In genomic region chr12:84616977-84617630, GRCm38 (mm10) we compare ENCODE assay signal across 7 mouse cellular contexts. TPM values are rescaled to one million over a fixed set of nuclear protein-coding genes. Genes with fewer than 3 reads are reported as not detected.
DNase-seq lines count a peak whose midpoint lies in the region; ATAC-seq and TF ChIP-seq lines count a peak whose summit lies in the region.

Abcd4 (minus strand) TSS chr12:84617413.

- intact Hi-C loops in left cerebral cortex, postnatal 4 days (cut with DNase I), result no loop called here

- peak within 1 kb of the TSS; percentile 73 for H3K4me2 ChIP-seq in intestine, postnatal 0 days (replicated peaks; ENCODE audit: low read depth)
- peak within 1 kb of the TSS; percentile 53 for H3K4me2 ChIP-seq in midbrain, embryonic 12.5 days (replicated peaks)

- peaks cover 11% of the 10 kb centered on the region for H3K36me3 ChIP-seq in embryonic facial prominence, embryonic 10.5 days (replicated peaks)
- no peaks in the 10 kb centered on the region; the same call in 1 of the 2 replicates for H3K36me3 ChIP-seq in intestine, postnatal 0 days (ENCODE audit: control insufficient read depth, insufficient read depth)
- H3K36me3 ChIP-seq in midbrain, embryonic 12.5 days, result no peaks in the 10 kb centered on the region
- peaks cover 1% of the 10 kb centered on the region; the same call in 1 of the 2 replicates for H3K36me3 ChIP-seq in small intestine, adult 2 months (ENCODE audit: control insufficient read depth, insufficient read depth, low read length)

- under 1% methylated on average over 34 of the region's 34 CpGs for WGBS in embryonic facial prominence, embryonic 10.5 days
- WGBS in intestine, postnatal 0 days, result 0% methylated on average over 34 of the region's 34 CpGs
- under 1% methylated on average over 34 of the region's 34 CpGs for WGBS in midbrain, embryonic 12.5 days
- under 1% methylated on average over 34 of the region's 34 CpGs for WGBS in small intestine, adult 2 months

- peak; percentile 90 for ATAC-seq in intestine, postnatal 0 days
- ATAC-seq in midbrain, embryonic 12.5 days (ENCODE audit: low FRiP score, low read depth), result peak; percentile 98

- TF ChIP-seq POLR2A in small intestine, adult 2 months (IDR thresholded peaks at IDR 0.05; ENCODE audit: low read depth, low read length), result peak; percentile 90

- peaks cover 3% of the 10 kb centered on the region; the same call in 1 of the 2 replicates for H3K27me3 ChIP-seq in embryonic facial prominence, embryonic 10.5 days (replicated peaks; ENCODE audit: low read depth, poor library complexity, severe bottlenecking)
- no peaks in the 10 kb centered on the region for H3K27me3 ChIP-seq in intestine, postnatal 0 days (replicated peaks; ENCODE audit: control insufficient read depth, insufficient read depth, low read length)
- H3K27me3 ChIP-seq in midbrain, embryonic 12.5 days, result 0 out of 2 replicates have a peak, but pooled peaks cover 3% of the 10 kb centered on the region
- H3K27me3 ChIP-seq in small intestine, adult 2 months (ENCODE audit: control insufficient read depth, insufficient read depth, low read length), result no peaks in the 10 kb centered on the region

- peak within 1 kb of the TSS; percentile 80 for H3K4me3 ChIP-seq in embryonic facial prominence, embryonic 10.5 days
- H3K4me3 ChIP-seq in intestine, postnatal 0 days (ENCODE audit: low read depth, low read length), result peak within 1 kb of the TSS; percentile 71
- peak within 1 kb of the TSS; percentile 56 for H3K4me3 ChIP-seq in midbrain, embryonic 12.5 days
- H3K4me3 ChIP-seq in small intestine, adult 2 months (ENCODE audit: low read depth, low read length), result peak within 1 kb of the TSS; percentile 68

- peak; percentile 70 for TF ChIP-seq CTCF in intestine, postnatal 0 days (IDR thresholded peaks at IDR 0.05; ENCODE audit: low read depth)
- peak; percentile 52 for TF ChIP-seq CTCF in small intestine, adult 2 months (IDR thresholded peaks at IDR 0.05; ENCODE audit: extremely low read depth, insufficient read length, insufficient replicate concordance, low read depth, low read length)

- peak within 1 kb of the TSS; percentile 90 for H3K27ac ChIP-seq in embryonic facial prominence, embryonic 10.5 days (replicated peaks)
- H3K27ac ChIP-seq in intestine, postnatal 0 days (ENCODE audit: low read depth, low read length), result 0 out of 2 replicates have a peak within 1 kb of the TSS, but pooled peaks have one; percentile 5
- 0 out of 2 replicates have a peak within 1 kb of the TSS, but pooled peaks have one; percentile 7 for H3K27ac ChIP-seq in midbrain, embryonic 12.5 days (replicated peaks)
- peak within 1 kb of the TSS; percentile 0; the same call in 1 of the 2 replicates for H3K27ac ChIP-seq in small intestine, adult 2 months (ENCODE audit: insufficient read depth, low read depth, low read length)

- peak; percentile 95 for DNase-seq in adrenal gland, postnatal 10 days
- DNase-seq in embryonic facial prominence, embryonic 10.5 days (ENCODE audit: low spot score), result peak; percentile 94
- DNase-seq in gonadal fat pad, adult 2 months (ENCODE audit: low read depth), result no peak
- peak; percentile 94 for DNase-seq in left cerebral cortex, postnatal 4 days

- H3K9ac ChIP-seq in intestine, postnatal 0 days (ENCODE audit: low read depth, low read length), result peak within 1 kb of the TSS; percentile 72
- H3K9ac ChIP-seq in midbrain, embryonic 12.5 days (replicated peaks), result peak within 1 kb of the TSS; percentile 67

- peaks cover 20% of the 10 kb centered on the region for H3K4me1 ChIP-seq in embryonic facial prominence, embryonic 10.5 days
- H3K4me1 ChIP-seq in intestine, postnatal 0 days (replicated peaks; ENCODE audit: control insufficient read depth, insufficient read depth, low read length), result peaks cover 12% of the 10 kb centered on the region
- H3K4me1 ChIP-seq in midbrain, embryonic 12.5 days, result 0 out of 2 replicates have a peak, but pooled peaks cover 8% of the 10 kb centered on the region
- H3K4me1 ChIP-seq in small intestine, adult 2 months (ENCODE audit: control insufficient read depth, insufficient read depth, insufficient read length, low read length), result peaks cover 12% of the 10 kb centered on the region; the same call in 1 of the 2 replicates

- no peaks in the 10 kb centered on the region for H3K9me3 ChIP-seq in embryonic facial prominence, embryonic 10.5 days
- no peaks in the 10 kb centered on the region for H3K9me3 ChIP-seq in intestine, postnatal 0 days (ENCODE audit: control insufficient read depth)
- no peaks in the 10 kb centered on the region for H3K9me3 ChIP-seq in midbrain, embryonic 12.5 days

RNA-seq across cellular contexts. Expression of gene Abcd4, which starts in this region (rescaled TPM):
- 10 to 100 TPM in 1 of 2 experiments, 1 to 10 TPM in 1; 10.0 to 14.6 TPM for total RNA-seq in adrenal gland, postnatal 10 days (2021)
- polyA plus RNA-seq in embryonic facial prominence, embryonic 10.5 days (2016; fragmentation: Nextera tagmentation; extraction: Ambion mirVana), result 12.7 and 13.6 TPM in 2 replicates
- polyA plus RNA-seq in gonadal fat pad, adult 2 months (2012; rRNA removed), result 14.9 and 19.3 TPM in 2 replicates
- 16.8 and 20.4 TPM in 2 replicates for polyA plus RNA-seq in intestine, postnatal 0 days (2015; fragmentation: Nextera tagmentation; extraction: Ambion mirVana)
- total RNA-seq in left cerebral cortex, postnatal 4 days (2021), result 10 to 100 TPM; 10.9 to 13.5 TPM
- 12.1 and 12.3 TPM in 2 replicates for polyA plus RNA-seq in midbrain, embryonic 12.5 days (2016; fragmentation: Nextera tagmentation; extraction: Ambion mirVana)
- polyA plus RNA-seq in small intestine, adult 2 months (2012; rRNA removed), result 9.5 and 30.6 TPM in 2 replicates

Comparison
In these comparisons a context has a peak if more than half of its experiments do, and no peak if none do; other contexts are left out.
1. H3K27ac ChIP-seq: peak in every context shown above with its lines; median percentile 90 in embryonic facial prominence, embryonic 10.5 days; 7 in midbrain, embryonic 12.5 days; 5 in intestine, postnatal 0 days; 0 in small intestine, adult 2 months.